Mouse (Mus musculus) limb, embryonic 13.5 days (tissue): ENCODE measurements at regions not wholly inside any gene's neighbourhood (a gene's known extent, or its start where the extent isn't known, plus 50 kb on each side); places are given as distances from the start of the nearest gene placed in this dataset.

Source experiments
- ATAC-seq: fragments of 200-750 bp; cut with Nextera tagmentation; 2 replicates; pipeline ENCODE4 v1.8.0; 2017; ENCODE audit warnings: low read depth, moderate number of reproducible peaks, moderate TSS enrichment; ENCODE audit not compliant: low FRiP score
- H3K27ac ChIP-seq: fragments of 300-500 bp; sonication (generic); 2 replicates; pipeline ENCODE4 v1.5.1; 2015; ENCODE audit warnings: inconsistent platforms, mild to moderate bottlenecking, moderate library complexity
- H3K27me3 ChIP-seq: fragments of 300-500 bp; sonication (generic); 2 replicates; pipeline ENCODE4 v1.6.1; 2015; ENCODE audit warnings: mild to moderate bottlenecking, inconsistent platforms
- H3K36me3 ChIP-seq: fragments of 300-500 bp; sonication (generic); 2 replicates; pipeline ENCODE4 v1.6.1; 2015; ENCODE audit warnings: inconsistent platforms, mild to moderate bottlenecking, moderate library complexity
- H3K4me1 ChIP-seq: fragments of 300-500 bp; sonication (generic); 2 replicates; pipeline ENCODE4 v1.6.1; 2015; ENCODE audit warnings: inconsistent platforms
- H3K4me2 ChIP-seq: fragments of 300-500 bp; sonication (generic); replicated peaks from 2 replicates; pipeline ENCODE4 v1.6.1; 2015; ENCODE audit warnings: inconsistent platforms, mild to moderate bottlenecking, moderate library complexity
- H3K4me3 ChIP-seq: fragments of 300-500 bp; sonication (generic); 2 replicates; pipeline ENCODE4 v1.5.1; 2015; ENCODE audit warnings: moderate library complexity, mild to moderate bottlenecking, inconsistent platforms
- H3K9ac ChIP-seq: fragments of 300-500 bp; sonication (generic); 2 replicates; pipeline ENCODE4 v1.6.1; 2015; ENCODE audit warnings: mild to moderate bottlenecking, inconsistent platforms
- H3K9me3 ChIP-seq: fragments of 300-500 bp; sonication (generic); 2 replicates; pipeline ENCODE4 v1.6.1; 2016; ENCODE audit warnings: inconsistent platforms
- WGBS: fragments of 180-500 bp; shearing (Covaris S2); methylation state at CpG from one replicate; pipeline ENCODE4 v1.1.7; 2015; 5-methylcytosine and 5-hydroxymethylcytosine counted together

GRCm38 (mm10) chr10:21688513-21688912 lies 95.6 kb downstream of the 1700020N01Rik start:
- peaks cover 11% of the 10 kb centered on the region for H3K4me1 ChIP-seq
- no peak overlapping the region for H3K9ac ChIP-seq
- H3K36me3 ChIP-seq, result no peaks in the 10 kb centered on the region
- no peaks in the 10 kb centered on the region for H3K9me3 ChIP-seq
- no peak overlapping the region for H3K4me3 ChIP-seq
- H3K27me3 ChIP-seq, result no peaks in the 10 kb centered on the region
- H3K27ac ChIP-seq, result no peak overlapping the region
- 88% methylated on average over 7 of the region's 7 CpGs for WGBS
- no peak for ATAC-seq
- no peak overlapping the region for H3K4me2 ChIP-seq

- Histone ChIP-seq H3K27ac (no peak overlapping the region), H3K9ac (no peak overlapping the region), H3K27me3 (no peaks in the 10 kb centered on the region), H3K4me2 (no peak overlapping the region), H3K36me3 (no peaks in the 10 kb centered on the region), H3K4me1 (peaks cover 11% of the 10 kb centered on the region), H3K9me3 (no peaks in the 10 kb centered on the region), H3K4me3 (no peak overlapping the region)
- no peak for ATAC-seq
- WGBS, result 80% methylated on average over 9 of the region's 9 CpGs
These were observed 96.9 kb downstream of the 1700020N01Rik start for GRCm38 (mm10) chr10:21689847-21690269.

GRCm38 (mm10) chr10:21695185-21695584 lies 102.2 kb downstream of the 1700020N01Rik start:
- WGBS, result 52% methylated on average over 5 of the region's 5 CpGs
- no peak overlapping the region for H3K4me2 ChIP-seq
- H3K9ac ChIP-seq, result no peak overlapping the region
- no peak overlapping the region for H3K27ac ChIP-seq
- H3K36me3 ChIP-seq, result no peaks in the 10 kb centered on the region
- ATAC-seq, result no peak; the same call in 1 of the 2 replicates
- H3K4me3 ChIP-seq, result no peak overlapping the region
- H3K4me1 ChIP-seq, result peaks cover 7% of the 10 kb centered on the region; the same call in 1 of the 2 replicates
- no peaks in the 10 kb centered on the region for H3K27me3 ChIP-seq
- 0 out of 2 replicates have a peak, but pooled peaks cover 3% of the 10 kb centered on the region for H3K9me3 ChIP-seq

- peaks cover 7% of the 10 kb centered on the region; the same call in 1 of the 2 replicates for H3K4me1 ChIP-seq
- H3K27ac ChIP-seq, result no peak overlapping the region
- no peaks in the 10 kb centered on the region for H3K36me3 ChIP-seq
- H3K27me3 ChIP-seq, result no peaks in the 10 kb centered on the region
- no peak overlapping the region for H3K9ac ChIP-seq
- no peak overlapping the region for H3K4me3 ChIP-seq
- no peak overlapping the region for H3K4me2 ChIP-seq
- no peak for ATAC-seq
- H3K9me3 ChIP-seq, result 0 out of 2 replicates have a peak, but pooled peaks cover 3% of the 10 kb centered on the region
- WGBS, result 86% methylated on average over 5 of the region's 5 CpGs
These were observed 103.7 kb downstream of the 1700020N01Rik start for GRCm38 (mm10) chr10:21696671-21697070.

- Histone ChIP-seq H3K4me1 (no peaks in the 10 kb centered on the region), H3K27ac (no peak overlapping the region), H3K36me3 (no peaks in the 10 kb centered on the region), H3K9me3 (0 out of 2 replicates have a peak, but pooled peaks cover 3% of the 10 kb centered on the region), H3K9ac (no peak overlapping the region), H3K27me3 (no peaks in the 10 kb centered on the region), H3K4me2 (no peak overlapping the region), H3K4me3 (no peak overlapping the region)
- 59% methylated on average over 3 of the region's 3 CpGs for WGBS
- ATAC-seq, result no peak
These were observed 108.6 kb downstream of the 1700020N01Rik start for GRCm38 (mm10) chr10:21701580-21701979.

- H3K4me1 ChIP-seq, result no peaks in the 10 kb centered on the region
- no peaks in the 10 kb centered on the region for H3K27me3 ChIP-seq
- H3K27ac ChIP-seq, result no peak overlapping the region
- H3K9me3 ChIP-seq, result 0 out of 2 replicates have a peak, but pooled peaks cover 3% of the 10 kb centered on the region
- H3K4me3 ChIP-seq, result no peak overlapping the region
- ATAC-seq, result no peak
- no peak overlapping the region for H3K4me2 ChIP-seq
- H3K36me3 ChIP-seq, result no peaks in the 10 kb centered on the region
- 77% methylated on average over 1 of the region's 1 CpGs for WGBS
- no peak overlapping the region for H3K9ac ChIP-seq
These were observed 109.2 kb downstream of the 1700020N01Rik start for GRCm38 (mm10) chr10:21702134-21702533.

- no peak overlapping the region for H3K27ac ChIP-seq
- ATAC-seq, result no peak
- no peaks in the 10 kb centered on the region for H3K9me3 ChIP-seq
- H3K27me3 ChIP-seq, result no peaks in the 10 kb centered on the region
- no peak overlapping the region for H3K4me2 ChIP-seq
- no peak overlapping the region for H3K9ac ChIP-seq
- H3K4me1 ChIP-seq, result no peaks in the 10 kb centered on the region
- WGBS, result 77% methylated on average over 7 of the region's 7 CpGs
- no peaks in the 10 kb centered on the region for H3K36me3 ChIP-seq
- H3K4me3 ChIP-seq, result no peak overlapping the region
These were observed 118.9 kb downstream of the 1700020N01Rik start for GRCm38 (mm10) chr10:21711866-21712265.

GRCm38 (mm10) chr10:21712828-21713227 lies 119.9 kb downstream of the 1700020N01Rik start:
- no peaks in the 10 kb centered on the region for H3K36me3 ChIP-seq
- H3K9me3 ChIP-seq, result no peaks in the 10 kb centered on the region
- H3K4me1 ChIP-seq, result no peaks in the 10 kb centered on the region
- 35% methylated on average over 3 of the region's 3 CpGs for WGBS
- no peak overlapping the region for H3K9ac ChIP-seq
- no peak overlapping the region for H3K4me3 ChIP-seq
- H3K27me3 ChIP-seq, result no peaks in the 10 kb centered on the region
- no peak overlapping the region for H3K27ac ChIP-seq
- ATAC-seq, result no peak
- no peak overlapping the region for H3K4me2 ChIP-seq

- H3K4me3 ChIP-seq, result no peak overlapping the region
- H3K9ac ChIP-seq, result no peak overlapping the region
- no peak overlapping the region for H3K27ac ChIP-seq
- no peak for ATAC-seq
- H3K9me3 ChIP-seq, result no peaks in the 10 kb centered on the region
- H3K4me2 ChIP-seq, result no peak overlapping the region
- H3K27me3 ChIP-seq, result no peaks in the 10 kb centered on the region
- no peaks in the 10 kb centered on the region for H3K36me3 ChIP-seq
- WGBS, result 83% methylated on average over 3 of the region's 3 CpGs
- no peaks in the 10 kb centered on the region for H3K4me1 ChIP-seq
These were observed 122.5 kb downstream of the 1700020N01Rik start for GRCm38 (mm10) chr10:21715436-21715835.

- Histone ChIP-seq H3K4me2 (no peak overlapping the region), H3K9me3 (no peaks in the 10 kb centered on the region), H3K9ac (no peak overlapping the region), H3K36me3 (no peaks in the 10 kb centered on the region), H3K4me1 (no peaks in the 10 kb centered on the region), H3K27ac (no peak overlapping the region), H3K27me3 (no peaks in the 10 kb centered on the region), H3K4me3 (no peak overlapping the region)
- WGBS, result 56% methylated on average over 4 of the region's 4 CpGs
- no peak for ATAC-seq
These were observed 125.2 kb downstream of the 1700020N01Rik start for GRCm38 (mm10) chr10:21718189-21718588.

- no peaks in the 10 kb centered on the region for H3K4me1 ChIP-seq
- WGBS, result 87% methylated on average over 3 of the region's 3 CpGs
- H3K9ac ChIP-seq, result no peak overlapping the region
- no peaks in the 10 kb centered on the region for H3K36me3 ChIP-seq
- ATAC-seq, result no peak
- no peak overlapping the region for H3K4me2 ChIP-seq
- H3K9me3 ChIP-seq, result no peaks in the 10 kb centered on the region
- no peak overlapping the region for H3K4me3 ChIP-seq
- no peak overlapping the region for H3K27ac ChIP-seq
- no peaks in the 10 kb centered on the region for H3K27me3 ChIP-seq
These were observed 131.4 kb downstream of the 1700020N01Rik start for GRCm38 (mm10) chr10:21724351-21724750.

- 86% methylated on average over 3 of the region's 3 CpGs for WGBS
- Histone ChIP-seq H3K9ac (no peak overlapping the region), H3K9me3 (no peaks in the 10 kb centered on the region), H3K4me1 (no peaks in the 10 kb centered on the region), H3K27ac (no peak overlapping the region), H3K36me3 (no peaks in the 10 kb centered on the region), H3K4me3 (no peak overlapping the region), H3K27me3 (no peaks in the 10 kb centered on the region), H3K4me2 (no peak overlapping the region)
- ATAC-seq, result no peak
These were observed 132.1 kb downstream of the 1700020N01Rik start for GRCm38 (mm10) chr10:21724999-21725398.

- WGBS, result 23% methylated on average over 5 of the region's 5 CpGs
These were observed 141.7 kb upstream of the Sgk1 start for GRCm38 (mm10) chr10:21740256-21740655.

More at GRCm38 (mm10) chr10:21740256-21740655, 141.7 kb upstream of the Sgk1 start:
- peaks cover 6% of the 10 kb centered on the region for H3K4me1 ChIP-seq
- no peak overlapping the region for H3K4me3 ChIP-seq
- H3K27me3 ChIP-seq, result no peaks in the 10 kb centered on the region
- ATAC-seq, result no peak
- H3K27ac ChIP-seq, result no peak overlapping the region
- no peaks in the 10 kb centered on the region for H3K9me3 ChIP-seq
- H3K9ac ChIP-seq, result no peak overlapping the region
- H3K36me3 ChIP-seq, result no peaks in the 10 kb centered on the region
- H3K4me2 ChIP-seq, result no peak overlapping the region
